Mouse (Mus musculus) liver, embryonic 16.5 days (tissue): ENCODE data around the gene Nup88. TPM values are rescaled to one million over a fixed set of nuclear protein-coding genes. Genes with fewer than 3 reads are reported as not detected.

ENCODE experiments used
- ATAC-seq: fragments of 200-750 bp; cut with Nextera tagmentation; 2 replicates; pipeline ENCODE4 v1.8.0; 2017; ENCODE audit warnings: low read depth, mild to moderate bottlenecking, moderate number of reproducible peaks, moderate library complexity
- H3K27ac ChIP-seq: fragments of 300-500 bp; sonication (generic); 2 replicates; pipeline ENCODE4 v1.5.1; 2014; ENCODE audit warnings: mild to moderate bottlenecking, low read length
- H3K27me3 ChIP-seq: fragments of 300-500 bp; sonication (generic); 2 replicates; pipeline ENCODE4 v1.6.1; 2014; ENCODE audit warnings: low read depth, low read length, mixed read lengths; ENCODE audit not compliant: control insufficient read depth, insufficient read depth
- H3K36me3 ChIP-seq: fragments of 300-500 bp; sonication (generic); 2 replicates; pipeline ENCODE4 v1.6.1; 2014; ENCODE audit warnings: mild to moderate bottlenecking; ENCODE audit not compliant: control insufficient read depth, insufficient read depth
- H3K4me1 ChIP-seq: fragments of 300-500 bp; sonication (generic); 2 replicates; pipeline ENCODE4 v1.6.1; 2014; ENCODE audit warnings: low read depth, low read length, mixed read lengths; ENCODE audit not compliant: control insufficient read depth
- H3K4me2 ChIP-seq: fragments of 300-500 bp; sonication (generic); 2 replicates; pipeline ENCODE4 v1.6.1; 2014; ENCODE audit warnings: low read depth, low read length, mixed read lengths
- H3K4me3 ChIP-seq: fragments of 300-500 bp; sonication (generic); 2 replicates; pipeline ENCODE4 v1.5.1; 2014; ENCODE audit warnings: low read depth, mild to moderate bottlenecking, low read length
- H3K9ac ChIP-seq: fragments of 300-500 bp; sonication (generic); 2 replicates; pipeline ENCODE4 v1.6.1; 2014; ENCODE audit warnings: low read depth, low read length
- H3K9me3 ChIP-seq: fragments of 300-500 bp; sonication (generic); replicated peaks from 2 replicates; pipeline ENCODE4 v1.6.1; 2016; ENCODE audit warnings: low read length; ENCODE audit not compliant: control insufficient read depth
- WGBS: fragments of 180-500 bp; shearing (Covaris S2); extraction: QIAGEN DNeasy Blood & Tissue Kit; methylation state at CpG from one replicate; pipeline ENCODE4 v1.1.7; 2014; ENCODE audit not compliant: insufficient replicate concordance; 5-methylcytosine and 5-hydroxymethylcytosine counted together
- polyA plus RNA-seq: library from polyadenylated mRNA; unstranded; fragments of >200 nt; fragmentation: Nextera tagmentation; extraction: Ambion mirVana; gene quantifications from 2 replicates; pipeline ENCODE4 v1.2.1, GENCODE M21; 2015

Gene Nup88
- polyA plus RNA-seq, 1 experiment from 2014 or later, result 53.0 TPM

DNA sequence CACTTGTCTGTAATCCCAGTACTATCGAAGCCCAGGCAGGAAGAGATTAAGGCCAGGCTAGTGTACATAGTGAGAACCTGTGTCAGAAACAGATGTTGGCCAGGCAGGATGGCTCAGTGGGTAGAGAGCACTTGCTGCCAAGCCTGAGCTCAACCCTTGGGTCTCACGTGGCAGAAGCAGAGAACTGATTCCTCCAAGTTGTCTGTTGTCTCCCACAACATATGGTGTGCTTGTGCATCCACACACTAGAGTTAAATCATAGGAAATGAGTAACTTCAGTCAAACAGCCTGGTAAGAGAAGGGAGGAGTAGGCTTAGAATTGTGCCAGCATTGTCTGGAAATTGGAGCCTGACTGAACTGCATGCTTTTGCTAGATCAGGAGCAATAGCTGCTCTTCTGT lies 5.4 kb upstream of the Nup88 start:
- Histone ChIP-seq H3K9me3 (no peaks in the 10 kb centered on the region), H3K27me3 (no peaks in the 10 kb centered on the region), H3K4me3 (no peak overlapping the region), H3K27ac (peak overlapping the region; percentile 27; the same call in 1 of the 2 replicates), H3K4me1 (peaks cover 14% of the 10 kb centered on the region), H3K9ac (no peak overlapping the region), H3K4me2 (no peak overlapping the region), H3K36me3 (peaks cover 84% of the 10 kb centered on the region)
- 45% methylated on average over 2 of the region's 2 CpGs for WGBS
- no peak for ATAC-seq

DNA sequence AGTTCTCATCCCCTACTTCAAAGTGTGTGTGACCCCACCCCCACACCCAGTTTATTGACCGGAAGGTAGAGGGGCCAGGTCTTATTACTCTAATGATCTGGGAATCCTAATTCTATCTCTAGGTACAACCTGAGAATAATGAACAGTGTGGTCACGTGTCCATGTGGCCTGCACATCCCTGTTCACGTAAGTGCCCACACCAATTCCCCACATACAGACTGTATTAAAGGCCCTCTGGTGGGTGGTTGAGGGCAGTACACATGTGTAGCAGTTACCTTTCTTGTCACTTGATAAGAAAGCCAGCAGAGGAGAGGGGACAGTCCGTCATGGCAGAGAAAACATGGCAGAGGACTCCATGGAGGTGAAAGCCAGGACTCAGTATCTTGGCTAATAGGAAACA lies 4.2 kb upstream of the Nup88 start:
- H3K36me3 ChIP-seq, result peaks cover 73% of the 10 kb centered on the region
- no peak overlapping the region for H3K4me2 ChIP-seq
- peaks cover 18% of the 10 kb centered on the region for H3K4me1 ChIP-seq
- H3K27me3 ChIP-seq, result no peaks in the 10 kb centered on the region
- 65% methylated on average over 4 of the region's 4 CpGs for WGBS
- no peak overlapping the region for H3K9ac ChIP-seq
- no peak overlapping the region for H3K27ac ChIP-seq
- H3K9me3 ChIP-seq, result no peaks in the 10 kb centered on the region
- ATAC-seq, result no peak
- H3K4me3 ChIP-seq, result no peak overlapping the region

GRCm38 (mm10) chr11:70972586-70972985 lies 2.8 kb upstream of the Nup88 start:
- H3K27ac ChIP-seq, result no peak overlapping the region; the same call in 1 of the 2 replicates
- H3K27me3 ChIP-seq, result no peaks in the 10 kb centered on the region
- H3K9ac ChIP-seq, result no peak overlapping the region
- H3K9me3 ChIP-seq, result no peaks in the 10 kb centered on the region
- peaks cover 60% of the 10 kb centered on the region for H3K36me3 ChIP-seq
- 56% methylated on average over 1 of the region's 1 CpGs for WGBS
- H3K4me2 ChIP-seq, result no peak overlapping the region
- ATAC-seq, result no peak
- H3K4me3 ChIP-seq, result no peak overlapping the region; the same call in 1 of the 2 replicates
- H3K4me1 ChIP-seq, result peaks cover 25% of the 10 kb centered on the region

- Histone ChIP-seq H3K27ac (peak overlapping the region; percentile 99), H3K36me3 (peaks cover 52% of the 10 kb centered on the region), H3K4me1 (peaks cover 25% of the 10 kb centered on the region), H3K27me3 (no peaks in the 10 kb centered on the region), H3K9me3 (no peaks in the 10 kb centered on the region), H3K9ac (peak overlapping the region; percentile 84), H3K4me3 (peak overlapping the region; percentile 77), H3K4me2 (peak overlapping the region; percentile 78)
- 7% methylated on average over 24 of the region's 24 CpGs for WGBS
- ATAC-seq, result peak; percentile 59
Observed at GRCm38 (mm10) chr11:70970560-70971540, 1.1 kb upstream of the Nup88 start.

- Histone ChIP-seq H3K27ac (peak overlapping the region; percentile 78), H3K4me1 (peaks cover 23% of the 10 kb centered on the region), H3K9me3 (no peaks in the 10 kb centered on the region), H3K36me3 (peaks cover 47% of the 10 kb centered on the region), H3K4me3 (peak overlapping the region; percentile 77), H3K4me2 (peak overlapping the region; percentile 92), H3K9ac (peak overlapping the region; percentile 84), H3K27me3 (no peaks in the 10 kb centered on the region)
- under 1% methylated on average over 25 of the region's 25 CpGs for WGBS
- no peak for ATAC-seq
Observed at GRCm38 (mm10) chr11:70969271-70969794, 440 bp downstream of the Nup88 start.

GRCm38 (mm10) chr11:70964222-70964907 lies 5.4 kb downstream of the Nup88 start:
- Histone ChIP-seq H3K9ac (no peak overlapping the region), H3K4me3 (no peak overlapping the region), H3K27ac (no peak overlapping the region), H3K4me2 (no peak overlapping the region), H3K36me3 (peaks cover 34% of the 10 kb centered on the region), H3K4me1 (peaks cover 11% of the 10 kb centered on the region), H3K9me3 (no peaks in the 10 kb centered on the region), H3K27me3 (no peaks in the 10 kb centered on the region)
- 82% methylated on average over 4 of the region's 4 CpGs for WGBS
- ATAC-seq, result no peak

DNA sequence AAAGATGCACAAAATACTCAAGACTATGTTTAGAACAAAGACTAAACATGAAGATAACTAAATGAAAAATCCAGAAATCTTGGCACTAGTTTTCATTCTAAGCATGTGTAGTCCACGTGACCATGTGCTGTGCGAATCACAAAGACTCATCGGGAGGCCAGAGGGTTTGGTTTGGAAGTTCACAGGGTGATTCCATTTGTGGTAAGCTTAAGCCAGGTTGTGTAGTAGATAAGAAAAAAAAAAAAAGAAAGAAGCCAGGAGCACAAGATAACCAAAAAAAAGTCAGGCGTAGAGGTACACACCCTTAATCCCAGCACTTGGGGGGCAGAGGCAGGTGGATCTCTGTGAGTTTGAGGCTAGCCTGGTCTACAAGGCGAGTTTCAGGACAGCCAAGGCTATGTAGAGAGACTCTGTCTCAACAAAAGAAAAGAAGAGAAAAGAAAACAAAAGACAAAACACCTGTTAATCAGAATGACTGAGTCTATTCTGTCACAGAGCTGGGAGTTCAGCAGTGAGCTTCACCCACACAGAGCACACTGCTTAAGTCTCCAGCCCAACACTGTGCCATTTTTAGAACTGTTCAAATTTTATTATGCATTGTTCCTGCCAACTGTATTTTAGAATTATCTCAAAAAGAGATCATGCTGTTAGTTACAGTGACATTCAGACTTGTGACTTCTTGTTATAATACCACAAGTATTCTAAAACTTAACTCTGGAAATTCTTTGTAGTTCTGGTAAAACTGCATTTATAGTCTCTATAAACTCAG lies 8.8 kb downstream of the Nup88 start:
- H3K9me3 ChIP-seq, result no peaks in the 10 kb centered on the region
- no peak overlapping the region for H3K27ac ChIP-seq
- H3K9ac ChIP-seq, result no peak overlapping the region
- 47% methylated on average over 5 of the region's 5 CpGs for WGBS
- no peak overlapping the region for H3K4me3 ChIP-seq
- peaks cover 53% of the 10 kb centered on the region for H3K36me3 ChIP-seq
- H3K27me3 ChIP-seq, result no peaks in the 10 kb centered on the region
- H3K4me1 ChIP-seq, result no peaks in the 10 kb centered on the region; the same call in 1 of the 2 replicates
- peak; percentile 30; the same call in 1 of the 2 replicates for ATAC-seq
- no peak overlapping the region for H3K4me2 ChIP-seq

DNA sequence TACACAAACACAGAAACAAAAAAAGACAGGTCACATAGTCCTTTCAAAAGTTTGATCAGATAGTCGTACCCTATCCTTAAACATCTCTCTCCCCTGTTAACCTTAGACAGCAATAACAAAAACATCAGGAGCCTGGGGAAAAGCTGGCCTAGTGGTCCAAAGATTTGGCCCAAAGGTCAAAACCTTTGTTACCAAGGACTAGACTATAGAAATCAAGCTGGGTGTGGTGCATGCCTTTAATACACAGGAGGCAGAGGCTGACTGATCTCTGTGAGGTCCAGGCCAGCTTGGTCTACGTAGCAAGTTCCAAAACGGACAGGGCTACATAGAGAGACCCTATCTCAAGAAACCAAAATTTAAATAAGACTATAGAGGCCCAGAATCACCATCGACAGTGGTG lies 15.1 kb downstream of the Nup88 start:
- no peak overlapping the region for H3K27ac ChIP-seq
- H3K36me3 ChIP-seq, result peaks cover 57% of the 10 kb centered on the region
- H3K9me3 ChIP-seq, result no peaks in the 10 kb centered on the region
- H3K4me1 ChIP-seq, result no peaks in the 10 kb centered on the region
- H3K4me3 ChIP-seq, result no peak overlapping the region
- H3K4me2 ChIP-seq, result no peak overlapping the region
- 85% methylated on average over 4 of the region's 4 CpGs for WGBS
- H3K27me3 ChIP-seq, result no peaks in the 10 kb centered on the region
- no peak for ATAC-seq
- H3K9ac ChIP-seq, result no peak overlapping the region
